Mouse (Mus musculus) embryonic fibroblast, embryonic 13.5 days (primary cell): ENCODE results near the gene Ndufv2. TPM values are rescaled to one million over a fixed set of nuclear protein-coding genes. Genes with fewer than 3 reads are reported as not detected.
"Not testable (repeated sequence)": the region's sequence is repeated elsewhere in the genome, so short reads cannot be mapped to it uniquely, and the experiment has no call there.

Experiments
- H3K27ac ChIP-seq: 2 replicates; pipeline ENCODE4 v1.5.1; 2012; ENCODE audit warnings: low read length, control low read depth, inconsistent platforms; ENCODE audit not compliant: insufficient read depth
- H3K4me1 ChIP-seq: 2 replicates; pipeline ENCODE4 v1.6.1; 2011; ENCODE audit warnings: low read length; ENCODE audit not compliant: control insufficient read depth, insufficient read depth
- H3K4me3 ChIP-seq: 2 replicates; pipeline ENCODE4 v1.5.1; 2011; ENCODE audit warnings: mild to moderate bottlenecking, control low read depth, low read length; ENCODE audit not compliant: insufficient read depth
- CTCF ChIP-seq: IDR thresholded peaks from 2 replicates; pipeline ENCODE4 v1.5.1; 2011; ENCODE audit warnings: mild to moderate bottlenecking, control low read depth, low read length, moderate library complexity, borderline replicate concordance; ENCODE audit not compliant: insufficient read depth
- POLR2A ChIP-seq: IDR thresholded peaks from 2 replicates; pipeline ENCODE4 v1.6.1; 2011; ENCODE audit warnings: low read depth, mild to moderate bottlenecking, control low read depth, low read length, moderate library complexity
- polyA plus RNA-seq: library from polyadenylated mRNA; stranded (reverse); fragments of >200 nt; gene quantifications from 2 replicates; pipeline ENCODE4 v1.2.4, GENCODE M21; 2011; ENCODE audit warnings: low read depth; ENCODE audit not compliant: missing spikeins, insufficient read length

Ndufv2 gene
- polyA plus RNA-seq, 1 experiment: 199 TPM

GRCm38 (mm10) chr17:66061241-66061938, 40.0 kb downstream of the Ndufv2 start:
- no peaks in the 10 kb centered on the region for H3K4me1 ChIP-seq
- TF ChIP-seq CTCF (no peak), POLR2A (no peak)
- H3K4me3 ChIP-seq: no peak overlapping the region
- H3K27ac ChIP-seq: no peak overlapping the region; the same call in 1 of the 2 replicates

- H3K27ac ChIP-seq: no peak overlapping the region
Measured at GRCm38 (mm10) chr17:66058160-66058559, 43.2 kb downstream of the Ndufv2 start.

GRCm38 (mm10) chr17:66057145-66057544, 44.2 kb downstream of the Ndufv2 start:
- Histone ChIP-seq H3K4me3 (no peak overlapping the region), H3K27ac (no peak overlapping the region), H3K4me1 (no peaks in the 10 kb centered on the region)
- TF ChIP-seq CTCF: no peak
- no peak for TF ChIP-seq POLR2A

More at GRCm38 (mm10) chr17:66058160-66058559, 43.2 kb downstream of the Ndufv2 start:
- no peak for TF ChIP-seq POLR2A
- no peak for TF ChIP-seq CTCF
- Histone ChIP-seq H3K4me3 (no peak overlapping the region), H3K4me1 (no peaks in the 10 kb centered on the region)

- no peak for TF ChIP-seq CTCF
- TF ChIP-seq POLR2A: no peak
- H3K4me3 ChIP-seq: no peak overlapping the region
- H3K4me1 ChIP-seq: peaks cover 2% of the 10 kb centered on the region; the same call in 1 of the 2 replicates
- H3K27ac ChIP-seq: no peak overlapping the region
Measured at GRCm38 (mm10) chr17:66053349-66053748, 48.0 kb downstream of the Ndufv2 start.

GRCm38 (mm10) chr17:66048795-66049194, 52.6 kb downstream of the Ndufv2 start:
- Histone ChIP-seq H3K27ac (no peak overlapping the region), H3K4me1 (peaks cover 2% of the 10 kb centered on the region; the same call in 1 of the 2 replicates)
- TF ChIP-seq POLR2A: no peak
- TF ChIP-seq CTCF: no peak

GRCm38 (mm10) chr17:66048199-66048598, 53.2 kb downstream of the Ndufv2 start:
- Histone ChIP-seq H3K4me1 (peaks cover 2% of the 10 kb centered on the region; the same call in 1 of the 2 replicates), H3K27ac (no peak overlapping the region), H3K4me3 (no peak overlapping the region)
- TF ChIP-seq CTCF: no peak
- no peak for TF ChIP-seq POLR2A

More at GRCm38 (mm10) chr17:66048795-66049194, 52.6 kb downstream of the Ndufv2 start:
- no peak overlapping the region for H3K4me3 ChIP-seq

- not testable (repeated sequence) for H3K4me3 ChIP-seq, H3K27ac ChIP-seq, H3K4me1 ChIP-seq
Measured at GRCm38 (mm10) chr17:66043679-66044078, 57.7 kb downstream of the Ndufv2 start.

- TF ChIP-seq POLR2A: no peak
- no peak for TF ChIP-seq CTCF
- Histone ChIP-seq H3K27ac (no peak overlapping the region), H3K4me3 (no peak overlapping the region), H3K4me1 (no peaks in the 10 kb centered on the region)
Measured at GRCm38 (mm10) chr17:66041020-66041419, 60.3 kb downstream of the Ndufv2 start.

GRCm38 (mm10) chr17:66033239-66033638, 68.1 kb downstream of the Ndufv2 start:
- no peak overlapping the region for H3K4me3 ChIP-seq
- no peak overlapping the region for H3K27ac ChIP-seq
- TF ChIP-seq CTCF (no peak), POLR2A (no peak)
- H3K4me1 ChIP-seq: no peaks in the 10 kb centered on the region

- Histone ChIP-seq H3K4me1 (no peaks in the 10 kb centered on the region), H3K27ac (no peak overlapping the region), H3K4me3 (no peak overlapping the region)
- TF ChIP-seq CTCF (no peak), POLR2A (no peak)
Measured at GRCm38 (mm10) chr17:66031991-66032390, 69.4 kb downstream of the Ndufv2 start.

Other genes starting within 250 kb of the Ndufv2 start
- 34.8 and 36.0 TPM in 2 replicates for gene Ralbp1, start 215.8 kb downstream of the Ndufv2 start, polyA plus RNA-seq
- gene Twsg1, start 150.3 kb downstream of the Ndufv2 start, polyA plus RNA-seq: 122 and 126 TPM in 2 replicates
- 23.0 and 23.3 TPM in 2 replicates for gene Ankrd12, start 24.5 kb downstream of the Ndufv2 start, polyA plus RNA-seq
- 25.0 and 31.6 TPM in 2 replicates for gene Washc1, start 10.0 kb upstream of the Ndufv2 start, polyA plus RNA-seq
- 8.9 and 9.4 TPM in 2 replicates for gene Ddx11, start 22.0 kb upstream of the Ndufv2 start, polyA plus RNA-seq